Mouse (Mus musculus): Measurements from ENCODE around the gene Trim67.

GRCm38 (mm10) chr8:124746661-124747060, 46.2 kb upstream of the Trim67 start:
- TF ChIP-seq CTCF (IDR thresholded peaks at IDR 0.05; ENCODE audit: low read depth) (no peak), EP300 (IDR thresholded peaks at IDR 0.05; ENCODE audit: low read depth) (no peak)
